Mouse (Mus musculus): Measurements from ENCODE around the gene Tagln2.

DNA sequence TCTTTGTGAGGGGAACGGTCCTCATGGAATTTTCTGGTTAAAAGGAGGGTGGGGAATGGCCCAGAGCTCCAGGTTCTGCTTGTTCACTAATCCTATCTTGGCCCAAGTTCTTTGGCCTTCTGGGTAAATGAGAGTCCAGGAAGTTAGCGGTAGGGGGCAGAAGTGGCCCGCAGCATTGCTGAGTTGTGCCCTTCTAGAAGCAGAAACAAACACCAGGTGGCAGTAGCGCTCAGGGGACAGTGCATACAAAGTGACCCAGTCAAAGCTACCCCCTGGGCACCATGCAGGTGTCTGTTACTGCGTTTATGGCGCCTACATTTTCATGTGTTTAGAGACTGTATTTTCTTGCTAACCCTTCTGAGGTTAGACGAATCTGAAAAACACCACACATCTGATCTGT lies 28.9 kb downstream of the Tagln2 start:
- TF ChIP-seq CTCF (IDR thresholded peaks at IDR 0.05; ENCODE audit: control insufficient read depth, insufficient read depth, low read length) (peak; percentile 100), POLR2A (IDR thresholded peaks at IDR 0.05; ENCODE audit: borderline replicate concordance, control insufficient read depth, low read depth, low read length) (no peak)

Data from bone marrow, adult 2 months (tissue).